Mouse (Mus musculus): ENCODE measurements around the gene Alox5.
"Not testable (repeated sequence)": the region's sequence is repeated elsewhere in the genome, so short reads cannot be mapped to it uniquely, and the experiment has no call there.

Gene Alox5

GRCm38 (mm10) chr6:116460544-116461283, at the start of gene Alox5:
Gene Alox5 (minus strand): TSS chr6:116461178.
- peak in 1 of 2 experiments; percentile 10 for DNase-seq (ENCODE audit: low spot score in 2 of 2)

DNA sequence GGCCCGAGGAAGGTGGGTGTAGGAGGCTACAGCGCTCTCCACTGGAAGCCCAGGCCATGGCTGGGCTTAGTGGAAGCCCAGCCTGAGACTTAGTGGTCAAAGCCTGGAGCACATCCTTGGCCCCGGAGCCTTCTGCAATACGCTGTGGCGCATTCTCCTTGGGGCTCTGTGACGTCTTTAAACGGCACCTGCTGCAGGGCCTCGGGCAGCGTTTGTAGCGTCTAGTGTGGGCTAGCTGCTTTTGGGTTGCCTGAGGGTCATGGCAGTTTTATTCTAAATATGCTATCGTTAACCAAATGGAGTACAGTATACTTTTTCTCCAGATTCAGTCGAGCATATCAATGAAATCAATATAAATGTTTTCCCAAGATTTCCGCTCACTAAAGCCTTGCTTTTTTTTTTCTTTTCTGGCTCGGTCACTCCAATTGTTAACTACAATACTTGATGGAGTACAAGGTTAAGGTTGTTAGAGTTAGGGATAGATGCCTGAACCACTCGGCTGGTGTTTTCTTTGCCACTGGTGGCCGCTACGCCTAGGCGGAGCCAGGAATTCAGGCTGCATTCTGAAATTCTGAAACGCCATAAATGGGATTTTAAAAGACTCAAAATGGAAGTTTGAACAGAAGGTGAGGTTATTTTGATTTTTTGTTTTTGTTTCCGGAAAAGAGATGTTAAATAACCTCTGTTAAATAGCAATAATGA, 45.5 kb upstream of the Alox5 start, which contains the start of gene Olfr212:
TSS of gene Olfr212 (plus strand) at position 215 of the 702 bp plus-strand sequence.
- DNase-seq (ENCODE audit: low spot score in 2 of 2): not testable (repeated sequence)

DNA sequence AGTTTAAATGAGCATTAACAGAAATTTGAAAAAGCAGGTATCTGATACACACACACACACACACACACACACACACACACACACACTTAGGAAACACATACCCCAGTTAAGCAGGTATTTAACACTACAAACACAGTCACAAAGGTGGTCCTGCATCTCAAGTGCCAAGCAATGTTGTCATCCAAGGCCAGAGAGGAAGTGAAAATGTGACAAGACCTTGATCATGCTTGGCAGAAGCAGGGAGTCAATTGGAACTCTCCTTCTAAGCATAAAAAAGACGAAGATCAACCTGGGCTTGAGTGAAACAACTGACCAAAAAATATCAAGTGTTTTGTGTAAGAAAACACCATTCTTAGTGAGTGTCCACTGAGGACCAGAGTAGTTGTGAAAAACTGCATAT, 35.0 kb upstream of the Alox5 start:
- no peak for DNase-seq (ENCODE audit: low spot score in 2 of 2)

- no peak for DNase-seq (ENCODE audit: low spot score in 2 of 2)
Measured at GRCm38 (mm10) chr6:116493742-116494141, 32.8 kb upstream of the Alox5 start.

- peak in 1 of 2 experiments; percentile 2 for DNase-seq (ENCODE audit: low spot score in 2 of 2)
Measured at GRCm38 (mm10) chr6:116488791-116489190, 27.8 kb upstream of the Alox5 start, which contains the start of gene Olfr211. Gene Olfr211 (plus strand): TSS chr6:116489091.

DNA sequence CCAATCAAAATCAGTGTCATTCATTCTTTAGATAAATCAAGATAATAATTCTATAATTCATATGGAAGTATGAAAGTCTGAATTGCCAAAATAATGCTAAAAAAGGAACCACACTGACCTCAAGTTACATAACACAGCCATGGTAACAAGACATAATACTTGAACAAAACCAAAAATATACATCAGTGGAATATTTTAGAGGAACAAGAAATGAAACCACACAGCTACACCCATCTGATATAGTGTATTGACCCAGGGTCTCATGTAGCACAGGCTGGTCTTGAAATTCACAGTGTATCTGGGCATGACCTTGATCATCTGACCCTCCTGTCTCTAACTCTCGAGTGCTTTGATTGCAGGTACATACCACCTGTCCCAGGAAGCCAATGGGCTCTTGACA, 25.9 kb upstream of the Alox5 start:
- DNase-seq (ENCODE audit: low spot score in 2 of 2): no peak

DNA sequence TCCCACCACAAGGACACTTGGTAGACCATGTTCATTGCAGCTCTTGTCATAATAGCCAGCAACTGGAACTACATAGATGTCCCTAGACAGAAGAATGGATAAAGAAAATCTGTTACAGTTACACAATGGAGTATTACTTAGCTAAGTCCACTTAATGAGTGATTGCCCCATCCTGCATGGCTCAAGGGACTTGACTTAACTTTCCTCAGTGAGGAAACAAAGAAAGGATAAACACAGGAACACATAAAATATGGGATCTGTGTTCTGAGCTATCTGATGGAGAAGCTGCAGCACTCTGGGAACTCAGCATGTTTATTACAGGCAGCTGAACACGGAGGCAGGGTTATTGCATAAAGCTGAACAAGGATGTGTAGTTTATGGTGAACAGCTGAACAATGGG, 24.1 kb upstream of the Alox5 start:
- DNase-seq (ENCODE audit: low spot score in 2 of 2): no peak

- DNase-seq (ENCODE audit: low spot score in 2 of 2): no peak
Measured at GRCm38 (mm10) chr6:116468081-116468480, 7.1 kb upstream of the Alox5 start.

GRCm38 (mm10) chr6:116459232-116459631, 1.7 kb downstream of the Alox5 start:
- DNase-seq (ENCODE audit: low spot score in 2 of 2): no peak

DNA sequence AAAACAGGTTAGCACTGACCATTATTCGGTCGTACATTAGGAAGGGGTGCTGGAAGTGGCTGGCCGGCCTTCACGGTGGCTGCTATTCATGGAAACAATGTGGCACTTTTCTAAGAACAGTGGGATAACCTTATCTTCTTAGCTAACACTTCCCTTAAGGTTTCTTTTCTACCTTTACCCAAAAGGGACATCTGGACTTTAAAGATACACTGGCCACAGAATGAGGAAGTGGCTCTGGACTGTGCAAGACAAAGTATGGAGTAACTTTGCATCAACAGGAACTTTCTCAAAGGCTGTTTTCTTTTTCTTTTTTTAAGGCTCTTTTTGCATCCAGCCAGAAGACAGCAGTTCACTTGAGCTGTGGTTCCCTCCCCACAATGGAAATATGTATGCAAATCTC, 2.2 kb downstream of the Alox5 start:
- no peak for DNase-seq (ENCODE audit: low spot score in 2 of 2)

- no peak for DNase-seq (ENCODE audit: low spot score in 2 of 2)
Measured at GRCm38 (mm10) chr6:116456482-116456881, 4.5 kb downstream of the Alox5 start.

- DNase-seq (ENCODE audit: low spot score in 2 of 2): no peak
Measured at GRCm38 (mm10) chr6:116455781-116456180, 5.2 kb downstream of the Alox5 start.

GRCm38 (mm10) chr6:116440849-116441248, 20.1 kb downstream of the Alox5 start:
- no peak for DNase-seq (ENCODE audit: low spot score in 2 of 2)

GRCm38 (mm10) chr6:116440447-116440846, 20.5 kb downstream of the Alox5 start:
- no peak for DNase-seq (ENCODE audit: low spot score in 2 of 2)

GRCm38 (mm10) chr6:116439531-116439930, 21.4 kb downstream of the Alox5 start:
- no peak for DNase-seq (ENCODE audit: low spot score in 2 of 2)

- no peak for DNase-seq (ENCODE audit: low spot score in 2 of 2)
Measured at GRCm38 (mm10) chr6:116438864-116439263, 22.1 kb downstream of the Alox5 start.

DNA sequence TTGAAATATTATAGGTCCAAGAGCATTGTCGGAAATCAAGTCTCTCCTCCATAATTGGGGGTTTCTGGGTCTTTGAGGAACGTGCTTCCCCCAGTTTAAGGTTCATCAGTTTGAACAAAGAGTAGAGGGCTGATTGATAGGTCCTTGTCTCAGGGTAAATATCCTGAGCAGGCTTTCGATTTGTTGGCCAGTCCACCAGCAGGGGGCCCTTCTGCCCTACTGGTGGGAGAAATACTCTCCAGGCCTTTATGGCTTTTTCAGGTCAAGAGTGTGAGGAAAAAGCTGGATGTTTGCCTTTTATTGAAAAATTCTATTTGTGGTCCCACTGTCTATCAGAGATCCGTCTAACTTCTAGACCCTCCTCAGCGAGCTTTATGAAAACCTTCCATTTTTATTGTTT, 32.7 kb downstream of the Alox5 start:
- no peak for DNase-seq (ENCODE audit: low spot score in 2 of 2)

- no peak for DNase-seq (ENCODE audit: low spot score in 2 of 2)
Measured at GRCm38 (mm10) chr6:116427552-116427951, 33.4 kb downstream of the Alox5 start.

DNA sequence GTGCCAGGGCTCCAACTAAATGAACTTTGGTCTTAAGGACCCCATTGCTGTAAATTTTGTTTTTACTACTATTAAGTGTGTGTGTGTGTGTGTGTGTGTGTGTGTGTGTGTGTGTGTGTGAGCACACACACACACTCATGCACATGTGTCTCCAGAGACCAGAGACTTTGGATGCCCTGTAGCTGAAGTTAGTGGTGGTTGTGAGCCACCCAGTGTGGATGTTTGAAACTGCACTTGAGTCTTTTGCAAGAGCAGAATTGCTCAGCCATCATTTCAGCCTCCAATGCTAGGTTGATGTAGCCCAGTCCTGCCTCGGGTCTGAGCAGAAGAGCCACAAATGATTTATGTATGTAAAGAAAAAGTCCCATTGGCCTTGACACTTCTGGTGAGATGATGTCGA, 37.3 kb downstream of the Alox5 start:
- DNase-seq (ENCODE audit: low spot score in 2 of 2): no peak

- DNase-seq (ENCODE audit: low spot score in 2 of 2): no peak
Measured at GRCm38 (mm10) chr6:116422991-116423390, 38.0 kb downstream of the Alox5 start.

DNA sequence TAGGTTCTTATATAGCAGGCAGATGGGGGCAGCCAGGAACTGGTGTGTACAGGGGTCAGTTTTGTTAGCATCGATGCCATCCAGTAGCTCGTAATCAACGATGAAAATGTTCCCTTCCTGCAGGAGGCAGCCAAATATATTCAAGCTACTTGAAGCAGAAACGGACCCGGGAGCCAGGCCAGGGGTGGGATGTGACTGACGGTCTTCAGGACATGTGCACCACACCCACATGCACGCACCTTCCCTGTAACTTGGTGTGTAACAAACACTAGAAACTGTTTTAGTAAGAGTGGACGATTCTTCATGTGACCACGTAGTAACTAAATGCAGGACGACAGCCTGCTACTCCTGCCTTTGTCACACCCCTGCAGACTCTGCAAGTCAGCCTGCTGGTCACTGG, 40.7 kb downstream of the Alox5 start:
- DNase-seq (ENCODE audit: low spot score in 2 of 2): no peak

DNA sequence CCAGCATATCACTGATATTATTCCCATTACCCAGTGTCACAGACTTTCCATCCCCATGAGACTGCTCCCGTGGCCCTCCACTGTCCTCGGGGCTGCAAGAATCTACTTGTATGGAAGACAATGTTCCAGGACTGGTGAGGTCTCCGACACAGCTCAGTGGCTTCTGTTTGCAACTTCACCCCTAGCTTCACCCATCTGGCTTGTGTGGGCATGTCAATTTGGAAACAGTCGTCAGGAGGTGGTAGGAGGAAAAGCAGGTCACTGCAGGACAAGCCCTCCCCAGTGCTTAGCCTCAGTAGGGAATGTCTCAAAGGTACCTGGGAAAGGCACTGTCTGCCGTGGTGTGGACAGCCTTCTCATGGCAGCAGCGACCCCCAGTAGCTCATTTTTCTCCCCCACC, 41.3 kb downstream of the Alox5 start:
- no peak for DNase-seq (ENCODE audit: low spot score in 2 of 2)

DNA sequence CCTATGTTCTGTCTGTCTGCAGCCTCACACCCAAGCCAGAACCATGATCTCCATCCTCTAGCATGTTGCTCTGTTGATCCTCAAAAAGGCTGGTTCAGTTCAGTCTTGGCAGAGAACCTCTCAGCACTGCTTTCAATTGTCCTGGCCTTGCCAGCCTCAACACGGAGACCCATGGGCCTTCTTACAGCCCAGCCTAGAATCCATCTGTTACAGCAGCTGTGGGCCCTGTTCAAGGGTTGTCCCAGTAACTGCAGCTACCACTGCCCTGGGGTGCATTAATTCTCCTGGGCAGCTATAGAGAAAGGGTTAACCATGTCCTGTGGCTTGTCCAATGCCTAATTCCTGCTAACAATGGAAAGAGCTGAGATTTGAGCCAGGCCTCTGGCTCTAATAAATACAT, 42.5 kb downstream of the Alox5 start:
- DNase-seq (ENCODE audit: low spot score in 2 of 2): no peak

Measured in cerebellum, postnatal 4 days (tissue).